Mouse (Mus musculus) spleen, adult 2 months (tissue): ENCODE results near the gene Prkce.

ENCODE experiments used
- CTCF ChIP-seq: fragments of 200-500 bp; IDR thresholded peaks from 2 replicates; pipeline ENCODE4 v1.5.1; 2011; ENCODE audit warnings: mild to moderate bottlenecking, inconsistent platforms; ENCODE audit not compliant: insufficient read depth, insufficient read length, insufficient replicate concordance; ENCODE audit errors: extremely low read depth
- POLR2A ChIP-seq: fragments of 200-500 bp; IDR thresholded peaks from 2 replicates; pipeline ENCODE4 v1.6.1; 2011; ENCODE audit warnings: low read depth, low read length, inconsistent platforms

DNA sequence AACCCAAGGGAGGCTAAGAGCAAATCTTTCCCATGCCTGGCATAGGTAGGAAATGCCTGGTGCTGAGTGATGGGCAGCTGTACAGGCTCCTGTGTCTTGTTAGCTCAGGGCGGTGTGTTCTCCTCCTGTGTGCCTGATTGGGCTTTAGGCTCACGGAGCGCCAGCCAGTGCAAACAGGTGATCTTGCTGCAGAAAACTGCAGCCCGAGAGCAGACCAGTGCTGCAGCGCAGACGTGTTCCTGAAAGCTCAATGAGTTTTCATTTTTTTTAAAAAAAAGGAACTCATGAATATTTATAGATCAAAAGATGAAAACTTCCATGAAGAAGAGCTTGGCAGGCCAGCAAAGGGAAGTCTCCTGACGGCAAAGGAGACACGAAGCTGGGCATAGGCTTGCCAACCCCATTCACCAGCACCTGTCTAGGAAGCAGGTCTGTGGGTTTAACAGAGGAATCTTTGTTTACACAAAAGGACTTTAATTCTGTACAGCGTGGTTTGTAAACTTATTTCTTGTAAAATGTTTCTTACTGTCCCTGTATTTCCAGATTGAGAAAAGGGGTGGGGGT, 67.1 kb downstream of the Prkce start:
- TF ChIP-seq CTCF = no peak
- TF ChIP-seq POLR2A = no peak
